Mouse (Mus musculus): ENCODE results near the gene Alpl.

The Alpl gene

DNA sequence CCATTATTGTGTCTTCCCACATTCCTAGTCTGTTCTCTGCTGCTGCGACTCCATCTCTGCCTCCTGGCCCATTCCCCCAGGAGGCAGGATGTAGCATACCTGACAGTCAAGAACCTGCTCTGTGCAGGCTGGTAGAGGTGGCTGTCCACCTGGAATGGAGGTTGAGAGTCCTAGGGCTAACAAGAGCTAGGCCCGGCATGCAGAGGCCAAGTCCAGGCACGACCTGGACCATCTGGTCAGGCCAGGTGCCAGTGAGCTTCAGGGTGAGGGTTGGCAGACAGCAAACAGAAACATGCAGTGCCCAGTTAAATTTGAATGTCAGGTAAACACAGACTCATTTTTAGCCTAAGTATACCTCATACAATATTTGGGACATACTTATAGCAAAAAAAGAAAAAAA is 63.2 kb downstream of the Alpl start:
- DNase-seq: peak; percentile 92 to 93

DNA sequence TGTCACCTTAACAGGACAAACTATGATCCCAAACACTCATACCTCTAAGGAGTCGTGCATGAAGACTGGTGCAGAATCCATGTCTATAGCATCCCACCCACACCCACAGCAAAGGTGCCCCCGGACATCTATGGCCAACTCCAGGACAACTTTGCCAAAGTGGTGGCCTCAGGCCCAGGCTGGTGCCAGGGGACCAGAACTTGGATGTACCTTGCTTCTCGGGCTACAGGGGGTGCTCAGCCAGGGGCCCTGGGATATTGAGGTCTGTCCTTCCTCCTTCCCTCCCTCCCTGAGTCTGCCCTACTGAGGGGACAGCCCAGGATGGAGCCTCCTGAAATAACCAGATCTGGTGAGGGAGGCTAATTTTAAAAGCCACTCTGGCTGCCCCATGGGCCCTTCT is 63.8 kb downstream of the Alpl start:
- DNase-seq: peak in 1 of 2 experiments; percentile 45

DNA sequence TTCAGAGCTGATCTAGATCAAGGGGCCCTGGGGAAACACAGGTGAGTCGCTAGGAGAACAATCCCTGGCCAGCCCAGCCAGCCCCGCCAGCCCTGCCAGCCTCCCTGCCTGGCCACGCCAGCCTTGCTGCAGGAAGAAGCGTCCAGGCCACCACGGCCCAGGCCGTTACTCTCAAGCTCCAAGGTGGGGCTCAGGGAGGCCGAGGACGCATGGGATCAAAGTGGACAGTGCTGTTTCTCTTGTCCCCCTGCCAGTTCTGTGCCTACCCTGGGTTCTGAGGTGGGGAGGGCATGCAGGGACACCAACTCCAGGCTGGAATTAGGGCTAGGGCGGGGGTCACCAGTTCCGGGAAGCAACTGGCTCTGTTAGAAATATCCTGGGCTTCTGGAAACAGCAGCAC is 64.3 kb downstream of the Alpl start:
- peak; percentile 73 to 80 for DNase-seq

DNA sequence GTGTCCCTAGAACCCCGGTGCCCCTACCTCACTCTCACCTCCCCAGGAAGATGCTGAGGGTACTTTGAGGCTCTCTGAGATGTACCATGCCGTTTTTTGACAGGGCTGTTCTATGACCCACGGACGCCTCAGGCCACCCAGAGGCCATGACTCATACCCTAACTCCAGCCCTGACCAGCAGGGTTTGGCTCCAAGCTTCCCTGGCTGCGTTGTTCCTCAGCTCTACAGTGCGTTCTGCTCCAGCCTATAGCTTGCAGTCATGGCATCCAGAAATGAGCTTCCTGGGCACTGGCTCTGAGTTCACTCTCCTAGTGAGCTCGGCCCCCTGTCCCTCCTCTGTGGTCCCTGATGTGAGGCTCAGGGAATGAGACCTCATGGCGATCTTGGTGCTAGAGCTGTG is 65.4 kb downstream of the Alpl start:
- DNase-seq: peak; percentile 58 to 61

DNA sequence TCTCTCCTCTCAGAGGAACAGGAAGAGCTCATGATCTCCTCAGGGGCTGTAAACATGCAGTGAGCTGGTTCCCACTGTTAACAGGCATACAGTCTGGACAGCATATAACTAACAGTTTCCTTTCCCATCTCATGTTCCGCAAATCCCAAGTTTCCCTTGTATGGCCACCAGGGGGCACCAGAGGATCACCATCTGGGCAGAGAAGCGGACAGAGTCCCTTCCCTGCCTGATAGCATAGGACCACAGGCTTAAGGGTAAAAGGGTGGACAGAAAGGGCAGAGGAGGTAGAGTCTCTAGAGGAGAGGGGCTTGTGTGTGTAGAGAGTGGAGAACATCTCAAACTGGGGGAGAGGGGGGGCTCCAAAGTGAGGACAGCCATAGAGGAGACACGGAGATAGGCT is 66.0 kb downstream of the Alpl start:
- peak; percentile 94 to 95 for DNase-seq

DNA sequence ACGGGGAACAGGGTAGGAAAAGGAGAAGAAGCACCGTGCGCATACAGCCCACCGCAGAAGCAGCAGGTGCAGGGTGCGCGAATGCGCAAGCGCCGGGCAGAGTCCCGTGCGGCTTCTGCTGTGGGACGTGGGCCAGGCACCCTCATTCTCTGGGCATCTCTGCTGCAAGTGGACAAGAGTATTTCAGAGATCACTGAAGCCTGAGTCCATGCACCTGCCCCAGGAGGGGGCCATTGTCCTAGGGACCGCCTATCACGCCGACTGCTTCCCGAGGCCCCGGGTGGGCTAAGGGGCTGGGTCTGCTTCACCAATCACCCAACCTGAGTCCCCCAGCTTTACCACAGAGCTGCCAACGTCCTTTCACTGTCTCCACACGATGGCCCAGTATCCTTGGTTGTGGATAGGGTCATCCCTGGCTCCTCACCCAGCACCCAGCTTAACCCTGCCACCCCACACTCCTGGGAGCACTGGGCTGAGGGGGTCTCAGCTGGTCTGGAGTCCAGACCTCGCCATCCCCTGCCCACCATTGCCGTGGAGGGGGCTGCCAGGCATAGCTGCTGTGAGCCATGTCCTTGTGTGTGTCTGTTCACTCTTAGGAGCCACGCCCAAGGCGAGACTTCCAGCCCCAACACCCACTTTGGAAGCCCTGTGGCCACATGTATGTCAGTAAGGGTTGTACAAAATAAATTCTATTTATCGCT is 66.9 kb downstream of the Alpl start:
- peak in 1 of 2 experiments; percentile 50 for DNase-seq

DNA sequence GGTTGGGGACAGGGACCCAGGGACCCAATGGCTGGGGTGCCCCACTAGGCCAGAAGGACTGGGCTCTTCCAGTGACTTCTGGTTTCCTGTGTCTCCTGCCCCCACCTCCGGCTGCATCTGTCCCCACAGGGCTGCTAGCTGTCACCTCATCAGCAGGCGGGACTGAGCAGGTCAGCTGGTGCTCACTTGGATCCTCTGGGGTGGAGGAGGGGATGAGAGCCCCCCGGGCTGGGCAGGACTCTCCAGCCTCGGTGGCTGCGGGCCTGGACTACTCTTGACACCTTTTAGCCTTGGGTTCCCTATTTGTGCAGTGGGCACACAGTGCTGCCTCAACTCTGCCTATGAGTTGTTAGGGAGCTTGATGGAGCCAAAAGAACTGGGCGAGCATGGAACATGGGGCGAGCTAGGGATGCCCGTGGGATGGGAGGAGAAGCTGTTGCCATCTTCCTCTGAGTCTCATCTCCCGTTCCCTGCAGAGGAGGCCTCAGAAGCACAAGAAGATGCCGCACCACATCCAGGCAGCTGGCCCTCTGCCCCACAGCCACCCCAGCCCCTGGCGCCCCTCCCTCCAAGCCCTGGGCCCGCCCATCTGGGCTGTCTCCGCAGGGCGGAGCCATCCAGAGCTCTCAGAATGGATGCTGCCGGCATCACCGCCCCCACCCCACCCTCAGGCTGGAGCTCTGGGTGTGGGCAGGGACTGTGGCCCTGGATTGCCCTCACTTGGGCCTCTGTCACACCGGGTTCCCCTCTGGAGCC is 67.6 kb downstream of the Alpl start:
- DNase-seq: peak in 1 of 2 experiments; percentile 59

DNA sequence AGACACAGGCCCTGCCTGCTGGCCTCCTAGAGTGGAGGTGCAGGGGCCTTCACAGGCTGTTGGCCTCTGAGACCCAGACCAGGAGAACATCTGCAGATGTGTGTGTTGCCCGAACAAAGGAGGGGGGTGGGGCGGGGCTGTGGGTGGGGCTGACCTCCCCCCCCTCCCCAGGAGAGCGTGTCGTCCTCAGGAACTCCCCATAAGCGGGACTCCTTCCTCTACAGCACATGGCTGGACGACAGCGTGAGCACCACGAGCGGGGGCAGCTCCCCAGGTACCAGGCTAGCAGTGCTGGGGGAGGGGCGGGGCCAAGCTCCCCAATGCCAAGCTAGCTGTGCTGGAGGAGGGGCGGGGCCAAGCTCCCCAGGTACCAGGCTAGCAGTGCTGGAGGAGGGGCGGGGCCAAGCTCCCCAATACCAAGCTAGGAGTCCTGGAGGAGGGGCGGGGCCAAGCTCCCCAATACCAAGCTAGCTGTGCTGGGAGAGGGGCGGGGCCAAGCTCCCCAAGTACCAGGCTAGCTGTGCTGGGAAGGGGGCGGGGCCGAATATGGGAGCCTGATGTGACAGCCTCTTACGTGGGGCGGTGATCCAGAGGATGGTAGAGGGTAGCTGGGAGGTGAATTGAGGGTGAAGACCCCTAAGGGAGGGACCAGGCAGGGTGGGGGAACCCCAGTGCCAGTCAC is 68.5 kb downstream of the Alpl start:
- DNase-seq: peak in 1 of 2 experiments; percentile 72

DNA sequence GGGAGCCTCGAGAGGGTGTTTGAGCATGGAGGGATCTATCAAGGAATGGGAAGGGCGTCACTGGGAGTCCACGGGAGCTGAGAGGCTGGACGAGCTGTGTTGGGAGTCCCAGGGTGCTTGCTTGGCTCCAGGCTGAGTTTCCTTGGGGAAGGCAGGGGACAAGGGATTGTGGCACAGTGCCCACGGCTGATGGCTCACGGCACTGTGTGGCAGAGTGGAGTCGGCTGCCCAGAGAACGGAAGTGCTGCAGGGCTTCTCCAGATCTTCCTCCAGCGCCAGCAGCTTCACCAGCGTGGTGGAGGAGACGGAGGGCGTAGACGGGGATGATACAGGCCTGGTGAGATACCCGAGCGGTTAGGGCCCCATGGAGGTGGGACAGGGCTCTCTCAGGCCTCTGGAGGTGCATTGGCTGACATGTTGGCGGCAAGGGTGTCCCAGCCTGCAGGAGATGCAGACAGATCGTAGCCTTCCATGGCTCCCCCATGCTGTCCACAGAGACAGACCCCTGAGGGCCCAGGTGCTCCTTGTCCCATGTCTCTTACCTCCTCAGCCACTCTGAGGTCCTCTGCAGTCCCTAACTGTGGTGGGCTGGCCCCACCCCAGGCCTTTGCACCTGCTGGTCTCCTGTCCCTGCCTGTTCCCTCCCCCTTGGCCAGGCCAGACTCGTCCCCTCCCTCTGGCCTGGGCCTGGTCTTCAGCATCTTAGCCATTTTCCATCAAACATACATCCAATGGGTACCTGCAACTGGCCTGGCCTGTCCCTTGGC is 69.3 kb downstream of the Alpl start:
- peak; percentile 78 to 82 for DNase-seq

DNA sequence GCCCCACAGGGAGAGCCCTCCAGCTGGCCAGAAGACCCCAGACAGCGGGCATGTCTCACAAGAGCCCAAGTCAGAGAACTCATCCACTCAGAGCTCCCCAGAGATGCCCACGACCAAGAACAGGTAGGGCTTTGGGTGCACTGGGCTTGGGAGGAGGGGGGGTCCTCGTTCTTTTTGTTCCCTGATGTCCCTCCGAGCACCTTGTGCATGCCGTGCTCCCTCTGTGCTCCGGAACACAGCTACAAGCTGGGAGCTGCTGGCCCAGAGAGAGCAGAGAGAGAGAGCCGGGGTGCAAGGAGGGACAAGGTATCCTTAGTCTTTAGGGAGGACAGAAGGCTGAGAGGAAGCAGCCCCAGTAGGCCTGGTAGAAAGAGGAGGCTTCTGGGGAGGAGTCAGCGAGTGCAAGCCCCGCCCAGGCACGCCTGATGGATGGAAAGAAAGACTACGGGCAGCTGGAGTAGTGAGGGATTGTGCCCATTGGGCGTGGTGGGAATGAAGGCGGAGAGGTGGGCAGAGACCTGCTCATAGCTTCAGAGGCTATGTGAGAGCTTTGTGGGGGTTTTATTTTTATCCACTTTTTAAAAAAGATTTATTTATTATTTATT is 70.5 kb downstream of the Alpl start:
- no peak for DNase-seq

DNA sequence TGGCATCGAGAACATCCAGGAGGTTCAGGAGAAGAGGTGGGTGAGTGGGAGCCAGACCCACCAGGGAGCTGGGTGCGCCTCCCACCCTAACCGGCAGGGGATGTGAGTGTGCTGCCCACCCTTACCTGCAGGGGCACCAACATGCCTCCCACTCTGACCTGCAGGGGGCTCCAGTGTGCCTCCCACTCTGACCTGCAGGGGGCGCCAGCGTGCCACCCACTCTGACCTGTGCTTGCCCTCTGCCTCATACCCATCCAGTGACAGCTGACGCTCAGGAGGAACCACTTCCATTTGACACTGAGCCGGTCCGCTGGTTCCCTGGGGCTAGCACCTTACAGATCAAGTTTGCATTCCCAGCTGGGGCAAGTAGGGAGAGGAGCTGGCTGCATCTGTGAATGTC is 71.4 kb downstream of the Alpl start:
- peak; percentile 60 to 75 for DNase-seq

DNA sequence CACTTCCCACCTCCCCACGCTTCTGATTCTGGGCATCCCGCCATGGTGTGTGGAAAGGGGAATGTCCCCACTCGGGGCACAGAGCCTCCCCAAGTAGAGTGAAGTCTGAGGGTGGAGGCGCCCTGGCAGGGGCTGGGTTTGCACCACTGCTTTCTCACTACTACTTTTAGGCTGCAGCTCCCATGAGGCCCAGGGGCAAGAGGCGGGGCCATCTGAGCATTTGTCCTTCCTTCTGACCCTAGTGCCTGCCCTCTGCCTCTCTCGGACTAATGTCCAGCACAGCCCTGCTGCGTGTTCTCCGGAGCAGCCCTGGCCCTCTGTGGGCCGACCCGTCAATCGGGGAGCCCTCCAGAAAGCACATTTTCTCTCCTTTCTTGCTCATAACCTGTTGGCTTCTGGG is 72.0 kb downstream of the Alpl start:
- peak in 1 of 2 experiments; percentile 37 for DNase-seq

DNA sequence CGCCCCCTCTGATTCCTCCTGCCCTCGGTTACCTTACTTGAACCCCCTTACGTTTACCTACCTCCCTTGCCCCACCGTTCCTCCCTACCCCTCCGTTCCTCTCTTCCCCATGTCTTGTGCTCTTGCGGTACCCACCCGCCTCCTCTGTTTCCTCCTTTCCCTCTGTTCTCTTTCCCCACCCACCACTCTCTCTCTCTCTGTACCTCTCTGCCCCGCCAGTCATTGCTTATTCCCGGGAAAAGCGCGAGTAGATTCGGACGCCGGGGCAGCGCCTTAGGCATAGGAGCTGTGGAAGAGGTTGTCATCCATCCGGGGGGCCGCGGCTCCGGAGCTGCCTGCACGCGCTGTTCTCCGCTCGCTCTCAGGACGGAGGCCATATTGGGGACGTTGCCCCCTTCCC is 72.7 kb downstream of the Alpl start:
- peak in 1 of 2 experiments; percentile 39 for DNase-seq

DNA sequence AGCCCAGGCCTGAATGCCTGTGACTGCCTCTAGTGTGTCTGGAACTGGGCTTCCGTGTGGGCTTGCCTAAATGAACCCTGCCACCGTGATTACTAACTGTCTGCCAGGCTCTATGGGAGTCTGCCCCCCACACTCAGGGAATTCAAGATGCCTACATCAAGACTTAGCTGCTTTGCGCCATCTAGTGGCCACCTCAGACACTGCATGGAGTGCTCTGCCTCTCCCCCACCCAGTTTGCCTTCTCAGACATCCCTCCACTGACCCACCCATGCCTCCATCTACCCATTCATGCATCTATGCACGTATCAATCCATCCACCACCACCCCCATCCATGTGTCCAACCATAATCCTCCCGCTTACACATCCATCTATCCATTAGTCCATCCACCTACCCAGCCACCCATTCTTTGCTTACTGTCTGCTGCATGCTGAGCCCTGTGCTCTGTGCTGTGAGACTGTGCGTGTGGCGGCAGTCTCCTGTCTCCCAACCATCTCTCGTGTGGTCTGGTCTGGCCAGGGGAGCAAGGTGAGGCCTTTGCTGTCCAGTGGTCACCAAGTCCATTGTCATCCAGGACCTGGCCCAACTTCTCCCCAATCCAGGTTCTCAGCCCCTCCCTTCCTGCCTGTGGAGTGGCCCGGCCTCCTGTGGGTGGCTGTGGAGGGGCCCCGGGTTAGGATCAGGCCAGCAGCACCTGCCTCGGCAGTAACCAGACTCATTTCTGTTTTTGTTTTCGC is 73.3 kb downstream of the Alpl start:
- peak; percentile 84 to 88 for DNase-seq

DNA sequence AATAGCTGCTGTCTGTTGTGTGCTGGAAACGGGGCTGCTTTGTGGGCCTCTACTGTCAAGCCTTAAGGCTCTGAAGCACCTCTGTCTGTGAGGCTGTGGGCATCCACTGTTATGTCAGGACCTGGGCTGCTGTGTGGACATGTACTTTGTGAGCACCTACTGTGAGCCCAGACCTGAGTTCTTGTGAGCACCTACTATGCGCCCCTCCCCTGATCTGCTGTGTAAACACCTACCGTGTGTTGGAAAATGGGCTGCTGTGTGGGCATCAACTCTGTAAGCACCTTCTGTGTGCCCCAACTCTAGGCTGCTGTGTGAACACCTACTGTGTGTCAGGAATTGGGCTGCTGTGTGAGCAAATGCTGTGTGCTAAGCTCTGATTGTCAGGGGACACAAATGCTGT is 74.0 kb downstream of the Alpl start:
- DNase-seq: no peak

DNA sequence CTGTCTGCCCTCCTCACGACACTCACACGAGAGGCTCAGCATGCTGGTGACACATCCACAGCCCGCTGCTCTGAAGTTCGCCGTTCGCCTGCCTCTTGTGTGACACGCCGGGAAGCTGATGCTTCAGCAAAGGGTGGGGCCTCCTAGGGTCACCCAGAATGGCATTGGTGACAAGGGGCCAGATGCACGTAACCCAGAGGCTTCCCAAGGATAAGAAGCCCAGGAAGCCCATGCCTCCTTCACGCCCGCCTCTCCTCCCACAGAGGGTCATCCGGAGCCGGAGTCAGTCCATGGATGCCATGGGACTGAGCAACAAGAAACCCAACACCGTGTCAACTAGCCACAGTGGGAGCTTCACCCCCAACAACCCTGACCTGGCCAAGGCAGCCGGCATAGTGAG is 74.6 kb downstream of the Alpl start:
- no peak for DNase-seq

DNA sequence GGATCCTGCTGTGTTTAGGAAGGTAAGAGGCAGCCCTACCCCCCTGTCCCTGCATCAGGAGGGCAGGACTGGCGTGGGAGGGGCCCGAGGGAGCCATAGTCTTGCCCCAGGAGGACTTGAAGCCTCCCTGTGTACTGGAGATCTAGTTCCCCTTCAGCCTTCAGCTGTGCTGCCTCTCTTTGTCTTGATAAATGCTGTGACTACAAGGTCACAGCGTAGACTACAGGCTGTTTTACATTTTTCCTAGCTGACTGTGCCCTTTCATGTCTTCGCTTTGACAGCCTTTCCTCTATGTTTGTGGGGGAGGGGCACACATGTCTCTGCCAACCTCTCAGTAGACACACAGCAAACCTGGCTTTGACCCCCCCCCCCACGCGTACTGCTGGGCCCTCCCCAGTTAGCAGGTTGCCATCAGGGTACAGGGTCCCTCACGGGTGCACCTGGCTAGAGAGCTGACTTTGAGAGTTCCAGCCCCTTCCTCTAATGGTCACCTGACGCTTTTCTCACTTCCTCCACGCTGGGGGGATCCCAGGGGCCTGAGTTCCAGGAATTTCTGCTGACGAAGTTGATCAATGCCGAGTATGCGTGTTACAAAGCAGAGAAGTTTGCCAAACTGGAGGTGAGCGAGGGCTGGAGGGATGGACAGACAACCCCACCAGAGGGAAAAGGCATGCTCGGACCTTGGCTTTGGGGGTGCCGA is 76.7 kb downstream of the Alpl start:
- no peak for DNase-seq

DNA sequence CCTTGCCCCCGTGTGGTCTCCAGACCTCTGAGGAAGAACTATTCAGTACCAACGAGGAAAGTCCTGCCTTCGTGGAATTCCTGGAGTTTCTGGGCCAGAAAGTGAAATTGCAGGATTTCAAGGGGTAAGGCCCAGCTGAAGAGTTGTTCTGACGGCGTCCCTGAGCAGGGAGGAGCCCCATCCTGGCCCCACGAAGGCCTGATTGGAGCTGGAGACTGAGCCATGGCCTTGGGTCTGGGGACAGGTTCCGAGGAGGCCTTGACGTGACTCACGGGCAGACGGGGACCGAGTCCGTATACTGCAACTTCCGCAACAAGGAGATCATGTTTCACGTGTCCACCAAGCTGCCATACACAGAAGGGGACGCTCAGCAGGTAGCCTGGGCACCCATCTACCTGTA is 78.5 kb downstream of the Alpl start:
- no peak for DNase-seq

DNA sequence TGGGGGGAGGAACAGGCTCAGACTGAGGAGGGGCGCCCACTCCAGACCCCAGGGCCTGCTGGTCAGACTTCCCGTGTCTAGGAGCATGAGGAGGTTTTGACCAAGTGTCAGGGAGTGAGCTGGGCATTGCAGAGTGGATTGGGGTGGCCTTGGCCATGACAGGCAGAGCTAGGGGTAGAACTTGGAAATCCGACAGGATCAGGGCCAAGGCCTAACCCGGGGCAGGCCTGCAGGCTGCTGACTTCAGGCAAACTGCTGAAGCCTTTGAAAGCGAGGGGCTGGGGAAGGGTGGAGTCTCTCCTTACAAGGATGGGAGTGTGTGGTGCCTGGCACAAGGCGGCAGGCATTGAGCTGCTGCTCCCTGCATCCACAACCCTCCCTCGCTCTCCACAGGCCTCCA is 79.2 kb downstream of the Alpl start:
- DNase-seq: no peak

DNA sequence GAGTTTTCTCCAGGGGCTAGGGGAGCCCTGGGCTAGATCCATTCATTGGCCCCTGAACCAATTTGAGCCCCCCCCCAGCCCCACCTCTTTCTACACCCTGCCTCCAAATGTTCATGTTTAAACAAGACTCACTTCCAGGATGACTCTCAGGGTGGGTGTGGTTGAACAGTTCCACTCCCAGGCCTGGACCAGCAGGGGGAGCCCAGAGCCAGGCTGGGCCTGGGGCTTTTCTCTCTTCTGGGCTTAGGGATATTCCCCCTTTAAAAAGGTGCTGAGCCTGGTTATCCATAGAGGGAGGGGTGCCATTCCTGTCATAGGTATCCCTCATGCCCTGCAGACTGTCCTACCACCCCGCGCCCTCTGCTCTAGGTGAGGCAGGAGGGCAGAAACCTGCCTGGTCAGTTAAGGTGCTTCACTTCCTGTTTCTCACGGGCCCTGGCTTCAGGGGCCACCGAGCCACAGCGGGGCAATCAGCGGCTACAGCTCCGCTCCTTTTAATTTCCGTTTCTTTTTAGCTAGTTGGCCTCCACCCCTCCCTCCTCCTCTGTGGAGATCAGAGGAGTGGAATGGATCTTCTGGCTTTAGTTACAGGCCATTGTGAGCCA is 82.1 kb downstream of the Alpl start:
- no peak for DNase-seq

DNA sequence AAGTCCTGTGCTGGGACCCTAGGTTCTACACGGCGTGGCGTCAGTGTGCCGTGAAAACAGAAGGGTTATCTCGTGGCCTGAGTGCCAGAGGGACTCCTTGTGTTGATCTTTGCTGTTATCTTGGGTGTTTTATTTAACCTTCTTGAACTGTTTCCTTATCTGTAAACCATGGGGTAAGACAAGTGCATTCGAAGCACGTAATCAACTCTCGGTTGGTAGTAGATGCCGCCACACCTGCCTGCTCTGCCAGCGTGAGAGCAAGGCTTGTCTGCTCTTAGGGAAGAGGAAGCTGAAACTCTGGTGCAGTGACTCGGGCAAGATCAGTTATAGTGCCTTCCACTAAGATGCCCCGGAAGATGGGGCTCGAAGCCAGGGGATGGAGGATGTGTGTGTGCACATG is 83.2 kb downstream of the Alpl start:
- no peak for DNase-seq
